Mouse (Mus musculus) hindbrain, embryonic 14.5 days (tissue): Measurements from ENCODE around the gene Endod1. TPM values are rescaled to one million over a fixed set of nuclear protein-coding genes. Genes with fewer than 3 reads are reported as not detected.

Source experiments
- ATAC-seq: fragments of 200-750 bp; cut with Nextera tagmentation; 2 replicates; pipeline ENCODE4 v1.8.0; 2017; ENCODE audit warnings: moderate number of reproducible peaks, mild to moderate bottlenecking, moderate TSS enrichment, moderate library complexity; ENCODE audit not compliant: low FRiP score
- DNase-seq: peaks from one replicate; pipeline ENCODE4 v3.0.0-alpha.2; 2015; ENCODE audit warnings: low spot score
- H3K27ac ChIP-seq: fragments of 300-500 bp; sonication (generic); 2 replicates; pipeline ENCODE4 v1.5.1; 2014; ENCODE audit warnings: mild to moderate bottlenecking, moderate library complexity
- H3K27me3 ChIP-seq: fragments of 300-500 bp; sonication (generic); 2 replicates; pipeline ENCODE4 v1.6.1; 2014; ENCODE audit warnings: mild to moderate bottlenecking, low read length, mixed read lengths; ENCODE audit not compliant: control insufficient read depth, insufficient read depth
- H3K36me3 ChIP-seq: fragments of 300-500 bp; sonication (generic); replicated peaks from 2 replicates; pipeline ENCODE4 v1.6.1; 2014; ENCODE audit not compliant: control insufficient read depth, insufficient read depth
- H3K4me1 ChIP-seq: fragments of 300-500 bp; sonication (generic); replicated peaks from 2 replicates; pipeline ENCODE4 v1.6.1; 2014; ENCODE audit warnings: antibody characterized with exemption, low read length, mixed read lengths; ENCODE audit not compliant: control insufficient read depth, insufficient read depth
- H3K4me2 ChIP-seq: fragments of 300-500 bp; sonication (generic); replicated peaks from 2 replicates; pipeline ENCODE4 v1.6.1; 2014; ENCODE audit warnings: mild to moderate bottlenecking, moderate library complexity
- H3K4me3 ChIP-seq: fragments of 300-500 bp; sonication (generic); replicated peaks from 2 replicates; pipeline ENCODE4 v1.5.1; 2014; ENCODE audit warnings: mild to moderate bottlenecking, low read length
- H3K9ac ChIP-seq: fragments of 300-500 bp; sonication (generic); 2 replicates; pipeline ENCODE4 v1.6.1; 2014
- H3K9me3 ChIP-seq: fragments of 300-500 bp; sonication (generic); 2 replicates; pipeline ENCODE4 v1.6.1; 2016; ENCODE audit warnings: low read length; ENCODE audit not compliant: control insufficient read depth
- WGBS: fragments of 180-500 bp; shearing (Covaris S2); extraction: QIAGEN DNeasy Blood & Tissue Kit; methylation state at CpG from one replicate; pipeline ENCODE4 v1.1.7; 2014; 5-methylcytosine and 5-hydroxymethylcytosine counted together
- polyA plus RNA-seq: library from polyadenylated mRNA; unstranded; fragments of >200 nt; fragmentation: Nextera tagmentation; extraction: Ambion mirVana; gene quantifications from 2 replicates; pipeline ENCODE4 v1.2.1, GENCODE M21; 2014

Endod1 gene
- polyA plus RNA-seq, 1 experiment from 2014 or later, result 33.4 TPM

DNA sequence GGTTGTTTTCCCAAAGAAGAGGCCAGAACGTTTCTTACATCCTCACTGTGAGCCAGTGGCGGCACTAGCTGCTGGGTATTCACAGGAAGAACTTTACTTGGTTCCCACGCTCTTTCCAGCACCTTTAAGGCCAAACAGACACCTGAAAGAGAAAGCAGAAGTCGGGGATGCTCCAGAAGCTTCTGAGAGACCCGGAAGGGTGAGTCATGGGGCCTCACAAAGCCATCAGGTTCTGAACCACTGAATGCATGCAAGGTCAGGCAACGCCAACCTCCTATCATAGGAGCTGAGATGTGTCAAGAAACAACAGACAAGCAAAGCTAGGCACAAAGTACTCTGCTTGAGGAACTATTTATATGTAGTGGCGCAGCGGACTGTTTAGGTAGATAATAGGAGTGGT lies 4.4 kb upstream of the Endod1 start:
- Histone ChIP-seq H3K36me3 (no peaks in the 10 kb centered on the region), H3K4me2 (no peak overlapping the region), H3K4me3 (no peak overlapping the region), H3K9me3 (no peaks in the 10 kb centered on the region), H3K27ac (no peak overlapping the region), H3K9ac (no peak overlapping the region), H3K27me3 (no peaks in the 10 kb centered on the region), H3K4me1 (peaks cover 10% of the 10 kb centered on the region)
- 85% methylated on average over 8 of the region's 8 CpGs for WGBS
- ATAC-seq (no peak), DNase-seq (no peak)

DNA sequence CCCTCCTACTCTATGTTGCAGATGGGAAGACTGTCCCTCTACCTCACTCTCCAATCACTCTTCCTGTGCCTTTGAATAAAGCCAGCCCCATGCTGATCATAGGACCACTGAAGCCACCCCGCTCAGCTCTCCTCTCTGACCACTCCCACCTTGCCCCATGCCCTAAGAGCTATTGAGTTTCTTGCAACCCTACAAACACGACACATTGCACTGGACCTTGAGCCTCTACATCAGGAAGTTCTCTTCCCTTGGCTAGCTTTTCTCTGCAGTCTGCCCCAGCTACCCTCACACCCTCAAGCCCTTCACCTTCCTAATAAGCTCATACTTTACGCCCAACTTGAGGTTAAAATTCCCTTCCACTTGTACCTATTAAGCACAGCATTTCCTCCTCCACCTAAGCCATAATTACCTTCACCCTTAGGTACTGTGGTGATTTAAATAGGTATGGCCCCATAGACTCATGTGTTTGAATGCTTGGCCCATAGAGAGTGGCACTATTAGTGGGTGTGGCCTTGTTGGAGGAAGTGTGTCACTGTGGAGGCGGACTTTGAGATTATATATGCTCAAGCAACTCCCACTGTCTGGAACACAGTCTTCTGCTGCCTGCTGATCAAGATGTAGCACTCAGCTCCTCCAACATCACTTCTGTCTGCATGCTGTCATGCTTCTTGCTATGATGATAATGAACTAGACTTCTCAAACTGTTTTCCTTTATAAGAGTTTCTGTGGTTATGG lies 2.0 kb upstream of the Endod1 start:
- Histone ChIP-seq H3K4me2 (no peak overlapping the region), H3K27ac (no peak overlapping the region), H3K27me3 (no peaks in the 10 kb centered on the region), H3K4me1 (peaks cover 29% of the 10 kb centered on the region), H3K4me3 (no peak overlapping the region), H3K36me3 (no peaks in the 10 kb centered on the region), H3K9me3 (no peaks in the 10 kb centered on the region), H3K9ac (no peak overlapping the region)
- WGBS, result 83% methylated on average over 4 of the region's 4 CpGs
- no peak for ATAC-seq
- no peak for DNase-seq

DNA sequence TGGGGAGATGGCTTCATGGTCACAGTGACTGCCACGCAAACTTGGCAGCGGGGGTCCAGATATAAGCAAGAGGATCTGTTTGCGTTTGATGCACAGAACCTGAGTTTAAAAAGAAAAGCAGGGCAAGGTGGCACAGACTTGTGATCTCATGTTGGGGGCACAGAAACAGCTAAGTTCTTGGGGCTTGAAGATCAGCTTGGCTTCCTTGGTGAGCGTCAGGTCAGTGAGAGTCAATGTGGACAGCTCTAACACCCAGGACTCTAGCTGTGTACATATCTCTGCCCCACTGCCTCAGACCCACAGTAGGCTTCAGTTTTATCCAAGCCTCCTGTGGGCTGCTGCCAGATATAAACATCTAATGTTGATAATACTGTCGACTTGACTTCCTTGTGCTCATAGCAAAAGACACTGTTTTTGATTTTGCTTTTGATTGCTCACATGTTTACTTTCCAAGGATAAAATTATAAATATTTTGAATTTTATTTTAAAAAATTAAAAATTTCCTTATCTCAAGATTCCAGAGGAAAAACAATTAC lies 1.0 kb upstream of the Endod1 start:
- Histone ChIP-seq H3K9me3 (no peaks in the 10 kb centered on the region), H3K27me3 (no peaks in the 10 kb centered on the region), H3K27ac (no peak overlapping the region), H3K36me3 (no peaks in the 10 kb centered on the region), H3K4me3 (no peak overlapping the region), H3K9ac (no peak overlapping the region), H3K4me2 (peak overlapping the region; percentile 84; the same call in 1 of the 2 replicates), H3K4me1 (peaks cover 32% of the 10 kb centered on the region)
- DNase-seq (no peak), ATAC-seq (no peak)
- 88% methylated on average over 5 of the region's 5 CpGs for WGBS

DNA sequence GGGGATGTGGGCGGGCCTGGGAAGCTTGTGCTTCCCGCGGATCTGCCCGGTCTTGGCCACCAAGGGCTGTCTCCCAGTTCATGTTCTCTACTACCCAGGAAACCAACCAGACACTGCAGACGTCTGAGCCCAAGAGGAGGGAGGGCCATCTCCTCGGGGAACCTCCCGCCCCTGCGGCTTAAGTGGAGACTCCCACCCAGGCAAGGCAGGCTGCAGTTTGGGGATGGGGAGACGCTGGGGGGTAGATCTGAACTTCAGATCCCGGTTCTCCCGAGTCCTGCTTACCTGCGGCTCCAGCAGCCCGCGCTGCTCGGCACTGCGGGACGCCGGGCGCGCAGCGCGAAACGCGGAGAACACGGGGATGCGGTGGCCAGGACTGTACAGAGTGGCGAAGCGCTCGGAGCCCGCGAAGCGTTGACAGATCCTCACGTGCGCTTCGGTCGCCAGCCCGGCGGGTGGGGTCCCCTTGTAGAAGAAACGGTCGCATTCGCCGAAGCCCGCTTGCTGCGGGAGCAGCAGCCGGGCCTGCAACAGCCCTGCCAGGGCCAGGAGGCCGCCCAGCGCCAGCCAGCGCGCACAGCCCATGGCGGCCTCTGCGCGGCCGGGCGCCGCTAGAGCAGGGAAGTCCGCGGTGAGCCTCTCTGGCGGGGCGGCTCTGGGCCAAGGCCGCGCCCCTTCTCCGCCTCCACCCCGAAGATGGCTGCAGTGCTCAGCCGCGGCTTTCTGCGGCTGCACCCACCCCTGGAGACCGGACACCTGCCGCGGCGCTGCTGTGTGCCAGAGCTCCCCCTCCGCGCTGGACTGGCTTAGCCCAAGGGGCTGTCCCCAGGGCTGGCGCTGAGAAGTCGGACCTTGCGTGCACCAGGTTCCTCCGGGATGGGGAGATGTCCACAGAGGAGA lies 671 bp downstream of the Endod1 start:
- Histone ChIP-seq H3K4me2 (peak overlapping the region; percentile 84), H3K4me3 (peak overlapping the region; percentile 70), H3K27me3 (no peaks in the 10 kb centered on the region), H3K4me1 (peaks cover 32% of the 10 kb centered on the region), H3K27ac (peak overlapping the region; percentile 86), H3K9ac (peak overlapping the region; percentile 87), H3K36me3 (no peaks in the 10 kb centered on the region), H3K9me3 (no peaks in the 10 kb centered on the region)
- DNase-seq (peak; percentile 71), ATAC-seq (peak; percentile 94)
- WGBS, result under 1% methylated on average over 63 of the region's 76 CpGs

DNA sequence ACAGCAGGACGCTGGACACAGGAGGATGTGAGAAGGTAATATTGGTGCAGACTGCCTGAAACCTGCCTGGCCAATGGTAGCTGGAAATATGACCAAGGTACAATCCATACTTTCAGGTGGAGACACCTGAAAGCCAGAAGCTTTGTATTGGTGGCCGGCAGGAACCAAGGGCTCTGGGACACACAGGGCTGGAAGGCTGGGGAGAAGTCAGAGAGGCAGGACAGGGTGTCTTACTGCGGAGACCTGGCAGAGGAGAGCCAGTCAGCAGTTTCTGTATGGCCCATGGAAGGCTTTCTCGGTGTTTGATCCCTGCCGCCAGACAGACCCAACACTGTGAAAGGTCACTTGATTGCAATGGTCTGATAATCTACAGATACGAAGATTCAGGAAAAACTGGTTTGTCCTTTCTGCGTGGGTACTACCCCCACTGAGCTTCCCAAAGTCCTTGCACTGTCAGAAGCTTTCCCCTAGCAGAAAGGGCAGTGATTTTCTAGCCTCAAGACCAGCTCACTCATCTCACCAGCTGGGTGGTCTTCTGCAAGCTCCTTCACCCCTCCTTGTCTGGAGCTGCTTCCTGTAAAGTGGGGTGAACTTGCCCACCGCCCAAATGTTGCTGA lies 1.4 kb downstream of the Endod1 start:
- no peaks in the 10 kb centered on the region for H3K9me3 ChIP-seq
- peak overlapping the region; percentile 70 for H3K4me3 ChIP-seq
- peak overlapping the region; percentile 86 for H3K27ac ChIP-seq
- peaks cover 32% of the 10 kb centered on the region for H3K4me1 ChIP-seq
- DNase-seq, result no peak
- no peak for ATAC-seq
- H3K4me2 ChIP-seq, result peak overlapping the region; percentile 84
- peak overlapping the region; percentile 87 for H3K9ac ChIP-seq
- H3K27me3 ChIP-seq, result no peaks in the 10 kb centered on the region
- 33% methylated on average over 8 of the region's 8 CpGs for WGBS
- no peaks in the 10 kb centered on the region for H3K36me3 ChIP-seq

DNA sequence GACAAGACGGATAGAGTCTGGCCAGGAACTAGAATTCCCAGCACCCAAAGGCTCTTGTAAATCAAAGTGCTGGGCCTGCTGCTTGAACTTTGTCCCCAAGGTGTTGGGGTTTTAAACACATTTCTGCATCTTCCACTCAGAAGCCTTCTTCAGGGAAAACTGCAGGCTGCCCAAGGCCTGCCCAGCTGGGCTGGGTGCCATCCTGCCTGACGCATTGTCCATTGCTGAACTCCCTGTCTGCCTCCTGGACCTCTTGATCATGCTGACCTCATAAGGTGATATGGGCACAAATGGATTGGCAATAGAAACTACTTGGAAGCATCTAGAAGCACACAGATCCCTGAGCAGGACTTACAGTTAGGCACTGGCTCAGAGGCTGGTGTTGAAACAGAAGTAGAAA lies 3.2 kb downstream of the Endod1 start:
- peaks cover 32% of the 10 kb centered on the region for H3K4me1 ChIP-seq
- WGBS, result 98% methylated on average over 2 of the region's 2 CpGs
- H3K4me3 ChIP-seq, result no peak overlapping the region
- ATAC-seq (no peak), DNase-seq (no peak)
- H3K9me3 ChIP-seq, result no peaks in the 10 kb centered on the region
- H3K36me3 ChIP-seq, result no peaks in the 10 kb centered on the region
- H3K9ac ChIP-seq, result no peak overlapping the region
- H3K27ac ChIP-seq, result no peak overlapping the region
- H3K4me2 ChIP-seq, result no peak overlapping the region
- H3K27me3 ChIP-seq, result no peaks in the 10 kb centered on the region

DNA sequence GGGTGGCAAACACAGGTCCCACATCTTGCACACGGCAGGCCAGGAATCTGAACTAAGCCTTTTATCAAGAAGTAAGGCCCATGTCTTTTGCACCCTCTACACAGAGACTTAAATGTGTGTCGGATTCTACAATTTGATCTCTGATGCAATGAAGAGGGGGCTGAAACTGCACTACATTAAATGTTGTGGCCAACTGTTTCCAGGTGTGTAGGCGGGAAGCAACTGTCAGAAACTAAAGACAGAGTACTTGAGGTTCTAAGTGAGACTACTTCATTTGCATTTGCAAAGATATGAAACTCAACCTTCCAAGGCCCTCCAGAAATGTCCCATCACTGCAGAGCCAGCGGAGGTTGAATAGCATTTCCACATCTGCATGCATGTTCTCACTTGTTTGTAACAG lies 5.2 kb downstream of the Endod1 start:
- H3K4me3 ChIP-seq, result no peak overlapping the region
- 87% methylated on average over 4 of the region's 4 CpGs for WGBS
- ATAC-seq, result no peak

DNA sequence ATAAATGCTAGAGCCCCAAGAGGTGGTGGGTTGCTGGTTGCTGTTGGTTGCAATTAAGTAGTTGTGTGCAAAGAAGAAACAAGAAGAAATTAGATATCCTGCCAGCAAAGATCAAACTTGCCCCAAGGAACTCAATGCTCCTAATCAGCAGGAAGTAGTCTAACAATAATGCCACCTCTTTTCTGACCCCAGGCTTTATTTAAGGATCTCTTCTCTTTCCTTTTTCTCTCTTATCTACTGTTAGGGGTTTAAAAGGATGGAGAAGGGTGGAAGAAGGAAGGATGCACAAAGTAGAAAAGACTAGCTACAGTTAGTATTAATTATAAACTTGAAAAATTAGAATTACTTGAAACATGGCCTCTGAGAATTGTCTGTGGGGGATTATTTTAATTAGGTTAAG lies 8.9 kb downstream of the Endod1 start:
- Histone ChIP-seq H3K27me3 (no peaks in the 10 kb centered on the region), H3K4me1 (no peaks in the 10 kb centered on the region), H3K4me3 (no peak overlapping the region), H3K9ac (no peak overlapping the region), H3K9me3 (0 out of 2 replicates have a peak, but pooled peaks cover 5% of the 10 kb centered on the region), H3K27ac (no peak overlapping the region), H3K4me2 (no peak overlapping the region), H3K36me3 (no peaks in the 10 kb centered on the region)
- no peak for ATAC-seq
- DNase-seq, result no peak

More for the DNA sequence above, 5.2 kb downstream of the Endod1 start:
- Histone ChIP-seq H3K27ac (no peak overlapping the region), H3K9ac (no peak overlapping the region), H3K36me3 (no peaks in the 10 kb centered on the region), H3K9me3 (no peaks in the 10 kb centered on the region), H3K4me2 (no peak overlapping the region), H3K27me3 (no peaks in the 10 kb centered on the region), H3K4me1 (peaks cover 22% of the 10 kb centered on the region)
- DNase-seq, result no peak

DNA sequence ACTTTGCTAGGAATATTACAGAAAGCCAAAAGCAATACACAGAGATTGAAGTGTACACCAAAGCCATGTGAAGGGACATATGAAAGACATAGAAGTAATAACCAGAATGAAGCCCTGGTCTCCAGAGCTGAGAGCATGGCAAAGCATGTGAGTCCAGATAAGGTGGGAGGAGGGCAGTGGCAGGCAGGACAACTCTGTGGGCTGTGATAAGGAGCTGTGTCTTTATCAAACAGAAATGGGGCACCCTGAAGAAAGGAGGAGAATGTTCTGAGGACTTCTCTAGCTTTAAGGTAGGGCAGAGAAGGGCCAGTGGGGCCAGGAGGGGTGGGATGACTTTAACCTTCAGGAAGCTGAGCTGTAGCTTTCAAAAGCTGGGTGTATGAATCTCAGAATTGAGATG lies 12.0 kb downstream of the Endod1 start:
- 0 out of 2 replicates have a peak, but pooled peaks cover 5% of the 10 kb centered on the region for H3K9me3 ChIP-seq
- H3K27me3 ChIP-seq, result no peaks in the 10 kb centered on the region
- ATAC-seq, result no peak
- DNase-seq, result no peak
- H3K36me3 ChIP-seq, result no peaks in the 10 kb centered on the region
- H3K4me3 ChIP-seq, result no peak overlapping the region
- no peaks in the 10 kb centered on the region for H3K4me1 ChIP-seq
- H3K9ac ChIP-seq, result no peak overlapping the region
- H3K4me2 ChIP-seq, result no peak overlapping the region
- H3K27ac ChIP-seq, result no peak overlapping the region
